In genomic region chr6:98114327-98115134, GRCm38 (mm10) we compare ENCODE assay signal across 9 mouse cellular contexts.
DNase-seq lines count a peak whose midpoint lies in the region; ATAC-seq and TF ChIP-seq lines count a peak whose summit lies in the region.
"Had no signal": no experiment of that assay in that cellular context is flagged by ENCODE, and none has a peak within 500 bp of the region (broad histone marks: within the 10 kb centered on the region; RNA-seq: fewer than 3 reads in every experiment).

No protein-coding gene starts in this region.

- no peaks in the 10 kb centered on the region for H3K9me3 ChIP-seq in heart, embryonic 12.5 days (replicated peaks)
- H3K9me3 ChIP-seq in heart, postnatal 0 days (replicated peaks; ENCODE audit: control insufficient read depth, low read length), result no peaks in the 10 kb centered on the region

- ATAC-seq in heart, embryonic 12.5 days (ENCODE audit: insufficient number of reproducible peaks, low FRiP score), result no peak
- ATAC-seq in heart, postnatal 0 days (ENCODE audit: insufficient read depth, low read depth), result no peak
- no peak for ATAC-seq in monocyte, adult 5-6 weeks (replicated peaks; ENCODE audit: insufficient number of reproducible peaks, low FRiP score, low TSS enrichment, poor library complexity, severe bottlenecking)

- no peak overlapping the region for H3K27ac ChIP-seq in heart, embryonic 12.5 days (ENCODE audit: poor library complexity, severe bottlenecking)
- H3K27ac ChIP-seq in heart, postnatal 0 days (ENCODE audit: low read depth), result peak overlapping the region; percentile 26; the same call in 1 of the 2 replicates

- no peak overlapping the region for H3K9ac ChIP-seq in heart, embryonic 12.5 days
- no peak overlapping the region for H3K9ac ChIP-seq in heart, postnatal 0 days (replicated peaks; ENCODE audit: low read depth, low read length)

- peaks cover 11% of the 10 kb centered on the region for H3K4me1 ChIP-seq in heart, embryonic 12.5 days (replicated peaks)
- H3K4me1 ChIP-seq in heart, postnatal 0 days (ENCODE audit: control insufficient read depth, insufficient read depth), result peaks cover 13% of the 10 kb centered on the region

- no peaks in the 10 kb centered on the region for H3K36me3 ChIP-seq in heart, embryonic 12.5 days
- H3K36me3 ChIP-seq in heart, postnatal 0 days (replicated peaks; ENCODE audit: control insufficient read depth, insufficient read depth, low read length), result no peaks in the 10 kb centered on the region

- no peaks in the 10 kb centered on the region for H3K27me3 ChIP-seq in heart, embryonic 12.5 days (replicated peaks)
- no peaks in the 10 kb centered on the region for H3K27me3 ChIP-seq in heart, postnatal 0 days (ENCODE audit: control insufficient read depth, insufficient read depth, low read length)

- TF ChIP-seq CTCF in heart, postnatal 0 days (IDR thresholded peaks at IDR 0.05; ENCODE audit: low read depth), result no peak

- no peak overlapping the region for H3K4me3 ChIP-seq in heart, embryonic 12.5 days
- no peak overlapping the region for H3K4me3 ChIP-seq in heart, postnatal 0 days (ENCODE audit: low read depth, low read length)

- TF ChIP-seq EP300 in heart, postnatal 0 days (IDR thresholded peaks at IDR 0.05; ENCODE audit: low read depth), result no peak

- H3K4me2 ChIP-seq in heart, embryonic 12.5 days, result 0 out of 2 replicates have a peak overlapping the region, but pooled peaks have one; percentile 5
- no peak overlapping the region for H3K4me2 ChIP-seq in heart, postnatal 0 days (ENCODE audit: low read depth, low read length)

- WGBS in heart, embryonic 12.5 days, result 24% methylated on average over 9 of the region's 9 CpGs
- WGBS in heart, postnatal 0 days, result 30% methylated on average over 9 of the region's 9 CpGs

- no peak for DNase-seq in heart, adult 9 months (ENCODE audit: low spot score in 2 of 2)
- peak; percentile 45 for DNase-seq in ZHBTc4 (ENCODE audit: low read depth, low spot score)
- DNase-seq in heart, postnatal 0 days (ENCODE audit: low spot score), result no peak
- peak; percentile 75 for DNase-seq in mesoderm, embryonic 11.5 days (ENCODE audit: low read depth, low spot score)
- DNase-seq in spleen, adult 12 weeks (ENCODE audit: low spot score), result no peak
- no peak for DNase-seq in urinary bladder, postnatal 25 days (ENCODE audit: low spot score)
- DNase-seq: adrenal gland, postnatal 10 days had no signal

Comparison
In these comparisons a context has a peak if more than half of its experiments do, and no peak if none do; other contexts are left out.
1. DNase-seq: peak in ZHBTc4 (single experiment) and mesoderm, embryonic 11.5 days (single experiment); none in heart, adult 9 months (0 of 2), heart, postnatal 0 days (single experiment), spleen, adult 12 weeks (single experiment) and urinary bladder, postnatal 25 days (single experiment).